Mouse (Mus musculus) gastrocnemius, postnatal 10 days (tissue): Measurements from ENCODE around the gene Fsip1. TPM values are rescaled to one million over a fixed set of nuclear protein-coding genes. Genes with fewer than 3 reads are reported as not detected.

Source experiments
- DNase-seq: peaks from one replicate; pipeline ENCODE4 v3.0.0; 2021; ENCODE audit warnings: mixed read lengths
- microRNA-seq, 2 experiments: library from miRNA; unstranded; fragments of <30 nt; microRNA quantifications; one replicate each; pipeline ENCODE4 v1.2.0; 2021
- total RNA-seq, 2 experiments: library from RNA; stranded (reverse); gene quantifications; 2 replicates each; pipeline ENCODE4 v1.2.3; 2021

Gene Fsip1
- total RNA-seq, 2 experiments from 2014 or later = not detected

GRCm38 (mm10) chr2:118087044-118087726 lies 169.6 kb downstream of the Fsip1 start:
- DNase-seq = no peak

- no peak for DNase-seq
These were observed 171.1 kb downstream of the Fsip1 start for GRCm38 (mm10) chr2:118085647-118086046.

- DNase-seq = no peak
These were observed 172.1 kb downstream of the Fsip1 start for GRCm38 (mm10) chr2:118084693-118085092.

- DNase-seq = no peak
These were observed 173.1 kb downstream of the Fsip1 start for GRCm38 (mm10) chr2:118083652-118084051.

- DNase-seq = no peak
These were observed 175.2 kb downstream of the Fsip1 start for GRCm38 (mm10) chr2:118081581-118081980.

Small RNAs within 50 kb of the gene (microRNA-seq; reads per million reads assigned to microRNA genes)
- 0 reads per million in 2 experiments for gene Gm22800

Other genes starting within 250 kb of the Fsip1 start
- 10 to 100 TPM; 25.1 to 38.4 TPM for gene Thbs1, start 145.1 kb downstream of the Fsip1 start, total RNA-seq
- gene Gpr176, start 116.5 kb upstream of the Fsip1 start, total RNA-seq = under 1 TPM; 0.31 to 0.38 TPM
- gene Eif2ak4, start 131.7 kb upstream of the Fsip1 start, total RNA-seq = 1 to 10 TPM; 5.4 to 8.1 TPM
- gene Srp14, start 222.7 kb upstream of the Fsip1 start, total RNA-seq = 100 to 1,000 TPM; 148 to 154 TPM